Mouse (Mus musculus): ENCODE results near the gene Hsd11b1.

The Hsd11b1 gene

GRCm38 (mm10) chr1:193200640-193201382 is 63.1 kb downstream of the Hsd11b1 start:
- DNase-seq (ENCODE audit: low spot score), result peak; percentile 88

- DNase-seq (ENCODE audit: low spot score), result peak; percentile 34
Measured at GRCm38 (mm10) chr1:193198312-193198711, 65.6 kb downstream of the Hsd11b1 start.

- no peak for DNase-seq (ENCODE audit: low spot score)
Measured at GRCm38 (mm10) chr1:193197494-193198205, 66.2 kb downstream of the Hsd11b1 start.

- no peak for DNase-seq (ENCODE audit: low spot score)
Measured at GRCm38 (mm10) chr1:193195169-193195810, 68.6 kb downstream of the Hsd11b1 start.

GRCm38 (mm10) chr1:193194416-193195140 is 69.3 kb downstream of the Hsd11b1 start:
- DNase-seq (ENCODE audit: low spot score), result no peak

GRCm38 (mm10) chr1:193191675-193192283 is 72.1 kb downstream of the Hsd11b1 start:
- no peak for DNase-seq (ENCODE audit: low spot score)

- no peak for DNase-seq (ENCODE audit: low spot score)
Measured at GRCm38 (mm10) chr1:193189771-193190170, 74.1 kb downstream of the Hsd11b1 start.

GRCm38 (mm10) chr1:193189151-193189621 is 74.7 kb downstream of the Hsd11b1 start:
- DNase-seq (ENCODE audit: low spot score), result peak; percentile 64

- DNase-seq (ENCODE audit: low spot score), result no peak
Measured at GRCm38 (mm10) chr1:193188257-193188656, 75.6 kb downstream of the Hsd11b1 start.

GRCm38 (mm10) chr1:193181104-193181503 is 82.8 kb downstream of the Hsd11b1 start:
- peak; percentile 51 for DNase-seq (ENCODE audit: low spot score)

GRCm38 (mm10) chr1:193174143-193174733 is 89.6 kb downstream of the Hsd11b1 start:
- no peak for DNase-seq (ENCODE audit: low spot score)

- no peak for DNase-seq (ENCODE audit: low spot score)
Measured at GRCm38 (mm10) chr1:193173810-193174129, 90.1 kb downstream of the Hsd11b1 start.

- DNase-seq (ENCODE audit: low spot score), result peak; percentile 99
Measured at GRCm38 (mm10) chr1:193172991-193173809, 90.7 kb downstream of the Hsd11b1 start.
